Mouse (Mus musculus): Measurements from ENCODE around the gene Dnajc11.

Dnajc11 gene

DNA sequence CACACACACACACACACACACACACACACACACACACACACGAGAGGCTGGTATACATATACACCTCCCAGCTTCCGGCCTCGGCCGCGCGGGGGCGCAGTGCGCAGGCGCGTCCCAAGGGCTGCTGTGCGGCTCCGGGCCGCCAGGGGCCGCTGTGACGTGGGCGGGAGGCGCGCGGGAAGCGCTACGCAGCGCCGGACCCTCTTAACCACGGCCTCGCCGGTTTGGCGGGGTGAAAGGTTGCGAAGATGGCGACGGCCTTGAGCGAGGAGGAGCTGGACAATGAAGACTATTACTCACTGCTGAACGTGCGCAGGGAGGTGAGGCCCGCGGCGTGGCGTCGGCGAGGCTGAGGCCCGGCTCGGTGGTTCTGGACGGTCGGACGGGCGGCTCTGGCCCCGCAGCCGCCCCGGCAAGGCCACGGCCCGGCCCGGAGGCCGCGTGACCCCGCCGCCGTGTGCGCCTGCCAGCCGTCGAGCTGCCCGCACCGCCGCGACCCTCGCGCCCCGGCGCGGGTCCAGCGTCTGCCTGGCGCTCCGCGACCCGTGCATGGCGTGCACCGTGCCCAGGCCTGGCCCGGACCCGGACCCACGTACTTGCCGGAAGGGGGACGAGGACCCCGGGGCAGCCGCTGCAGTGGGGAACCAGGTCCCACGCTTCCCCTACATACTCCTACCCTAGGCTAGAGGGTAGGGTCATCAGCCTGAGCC is at the start of gene Dnajc11:
Gene Dnajc11 (plus strand): TSS at position 187 of the 710 bp plus-strand sequence.
- peak; percentile 98 for DNase-seq (ENCODE audit: low read depth)

DNA sequence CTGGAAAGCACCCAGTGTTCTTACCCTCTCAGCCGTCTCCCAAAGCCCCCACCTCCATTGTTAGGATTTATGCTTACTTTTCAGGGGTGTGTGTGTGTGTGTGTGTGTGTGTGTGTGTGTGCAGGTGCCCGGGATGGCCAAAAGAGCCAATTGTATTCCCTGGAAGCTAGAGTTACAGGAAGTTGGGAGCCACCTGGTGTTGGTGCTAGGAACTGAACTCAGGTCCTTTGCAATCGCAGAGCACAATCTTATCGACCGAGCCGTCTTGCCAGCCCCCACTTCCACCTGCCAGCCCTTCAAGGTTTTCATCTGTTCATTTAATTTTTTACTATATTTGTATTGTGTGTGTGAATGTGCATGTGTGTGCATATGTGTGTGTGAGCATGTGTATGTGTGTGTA is 40.2 kb upstream of the Dnajc11 start:
- no peak for DNase-seq (ENCODE audit: low read depth)

DNA sequence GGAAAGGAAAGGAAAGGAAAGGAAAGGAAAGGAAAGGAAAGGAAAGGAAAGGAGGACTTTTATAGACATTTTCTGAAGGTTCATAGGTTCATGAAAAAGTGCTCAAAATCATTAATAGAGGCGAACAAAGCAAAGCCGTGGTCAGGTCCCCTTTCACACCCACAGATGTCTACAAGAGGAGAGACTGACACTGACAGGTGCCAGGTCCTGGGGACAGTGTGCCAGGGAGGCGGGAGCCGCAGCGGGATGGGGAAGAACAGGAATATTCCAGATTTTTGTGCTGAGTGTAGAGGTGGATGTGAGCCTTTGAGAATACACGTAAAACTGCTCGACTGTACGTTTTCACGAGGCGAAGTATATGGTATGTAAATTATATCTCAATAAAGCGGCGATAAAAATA is 38.6 kb upstream of the Dnajc11 start:
- DNase-seq (ENCODE audit: low read depth), result no peak

DNA sequence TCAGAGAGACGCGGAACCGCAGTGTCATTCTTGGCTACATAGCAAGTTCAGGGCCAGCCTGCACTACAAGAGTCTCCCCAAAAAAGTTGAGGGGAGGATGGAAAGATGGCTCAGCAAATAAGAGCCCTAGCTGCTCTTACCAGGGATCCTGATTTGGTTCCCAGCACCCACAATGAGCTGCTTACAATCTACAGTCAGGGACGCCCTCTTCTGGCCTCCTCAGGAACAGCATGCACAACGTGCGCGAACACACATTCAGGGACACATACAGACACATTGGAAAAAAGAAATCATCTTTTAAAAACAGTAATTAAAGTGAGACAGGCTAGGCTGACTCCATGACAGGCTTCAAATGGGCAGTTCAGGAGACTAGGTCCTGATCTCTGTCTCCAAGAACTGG is 37.9 kb upstream of the Dnajc11 start:
- no peak for DNase-seq (ENCODE audit: low read depth)

DNA sequence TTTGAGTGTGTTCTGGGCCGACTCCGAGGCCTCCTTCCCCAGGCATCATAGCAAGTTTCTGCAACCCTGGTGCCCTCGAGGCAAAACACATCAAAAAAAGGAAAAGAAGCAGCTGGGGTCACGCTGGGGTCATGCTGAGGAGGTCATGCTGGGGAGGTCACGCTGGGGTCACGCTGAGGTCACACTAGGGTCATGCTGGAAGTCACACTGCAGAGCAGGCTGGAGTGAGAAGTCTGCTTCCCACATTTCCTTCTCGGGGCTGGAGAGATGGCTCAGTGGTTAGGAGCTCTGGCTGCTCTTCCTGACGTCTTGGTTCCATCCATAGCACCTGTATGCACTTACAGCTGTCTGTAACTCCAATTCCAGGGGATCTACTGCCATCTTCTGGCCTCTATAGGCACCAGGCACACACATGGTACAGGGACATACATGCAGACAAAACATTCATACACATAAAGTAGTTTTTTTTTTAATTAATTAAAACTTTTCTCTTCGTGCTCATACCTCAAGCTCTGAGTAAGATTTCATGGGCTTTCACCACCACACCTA is 36.3 kb upstream of the Dnajc11 start:
- DNase-seq (ENCODE audit: low read depth), result no peak

DNA sequence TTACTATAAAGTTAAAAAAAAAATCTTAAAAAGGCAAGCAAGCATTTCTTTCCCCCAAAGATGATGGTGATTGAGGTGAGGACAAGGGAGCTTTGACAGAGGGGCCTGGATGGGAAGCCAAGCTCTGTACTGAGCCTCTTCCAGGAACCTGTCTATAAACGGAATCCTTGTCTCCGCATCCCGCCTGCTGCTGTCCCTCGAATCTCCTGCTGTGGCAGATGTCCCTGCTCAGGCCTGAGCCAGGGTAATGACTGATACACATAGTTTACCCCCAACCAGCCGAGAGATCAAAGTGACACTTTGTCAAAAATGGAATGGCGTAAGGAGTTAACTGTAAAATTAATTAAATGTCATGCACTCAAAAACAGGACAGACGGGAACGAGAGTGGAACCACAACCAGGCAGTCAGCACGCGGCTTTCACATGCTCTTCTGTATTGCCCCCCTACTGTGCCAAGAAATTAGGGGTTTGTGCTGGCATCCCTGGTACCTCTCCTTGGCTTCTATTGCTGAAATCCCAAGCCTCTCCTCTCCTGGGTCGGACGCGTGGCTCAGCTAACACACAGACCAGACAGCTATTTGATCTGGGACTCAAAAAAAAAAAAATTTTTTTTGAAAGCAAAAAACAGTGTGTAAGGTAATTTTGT is 34.8 kb upstream of the Dnajc11 start:
- no peak for DNase-seq (ENCODE audit: low read depth)

DNA sequence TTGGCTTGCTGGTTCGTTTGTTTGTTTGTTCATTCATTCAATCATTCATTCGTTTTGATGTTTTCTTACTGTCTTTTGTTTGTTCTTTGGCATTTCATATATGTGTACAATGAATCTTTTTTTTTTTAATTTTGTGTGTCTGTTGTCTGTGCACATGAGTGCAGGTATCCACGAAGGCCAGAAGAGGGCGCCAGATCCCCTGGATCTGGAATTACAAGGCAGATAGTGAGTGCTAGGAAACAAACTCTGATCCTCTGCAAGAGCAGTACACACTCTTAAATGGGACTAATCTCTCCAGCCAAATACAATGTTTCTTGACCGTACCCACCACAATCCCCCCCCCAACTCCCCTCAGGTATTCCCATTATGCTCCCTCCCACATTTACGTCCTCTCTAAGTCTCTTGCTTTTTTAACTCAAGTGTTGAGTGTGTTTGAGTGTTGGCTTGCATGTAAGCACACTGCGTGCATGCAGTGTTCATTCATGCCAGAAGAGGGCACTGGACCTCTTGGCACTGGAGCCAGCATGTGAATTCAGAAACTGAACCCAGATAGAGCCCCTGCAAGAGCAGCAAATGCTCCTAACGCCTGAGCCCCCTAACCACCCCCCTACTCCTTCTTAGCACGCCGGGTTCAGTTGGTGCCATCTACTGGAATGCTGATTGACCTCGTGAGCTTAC is 33.6 kb upstream of the Dnajc11 start:
- peak; percentile 6 for DNase-seq (ENCODE audit: low read depth)

DNA sequence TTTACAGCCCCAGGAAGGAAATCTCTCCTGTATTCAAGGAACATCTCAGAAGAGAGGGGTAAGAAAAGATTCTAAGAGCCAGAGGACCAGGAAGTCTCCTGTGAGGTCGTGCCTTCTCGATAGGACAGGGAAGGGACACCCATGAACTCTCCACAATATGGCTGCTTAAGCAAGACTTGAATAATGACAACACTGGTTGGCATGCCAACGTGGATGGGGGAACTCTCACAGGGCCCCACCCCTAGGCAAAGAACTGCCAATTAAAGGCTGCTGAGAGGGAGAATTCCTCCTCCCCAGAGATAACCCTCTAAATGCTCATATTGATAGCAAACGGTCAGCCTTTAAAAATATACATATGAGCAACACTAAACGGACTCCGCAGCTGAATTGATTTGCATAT is 32.8 kb upstream of the Dnajc11 start:
- no peak for DNase-seq (ENCODE audit: low read depth)

DNA sequence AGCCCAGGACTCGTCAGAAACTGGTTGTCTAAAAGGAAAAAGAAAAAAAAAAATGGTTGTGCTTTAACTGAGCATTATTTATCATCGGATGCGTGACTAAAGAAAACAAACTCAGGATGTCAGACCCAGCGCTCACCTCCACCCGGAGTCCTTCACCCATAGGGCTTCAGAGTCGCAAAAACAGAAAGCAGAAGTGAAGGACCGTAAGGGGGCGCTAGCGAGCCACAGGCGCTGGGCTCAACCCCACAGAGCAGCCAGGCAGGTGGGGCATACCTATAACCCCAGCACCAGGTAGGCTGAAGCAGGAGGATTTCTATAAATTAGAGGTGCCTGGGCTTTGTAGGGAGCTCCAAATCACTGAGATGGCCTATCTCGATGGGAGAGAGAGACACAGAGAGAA is 32.1 kb upstream of the Dnajc11 start:
- no peak for DNase-seq (ENCODE audit: low read depth)

DNA sequence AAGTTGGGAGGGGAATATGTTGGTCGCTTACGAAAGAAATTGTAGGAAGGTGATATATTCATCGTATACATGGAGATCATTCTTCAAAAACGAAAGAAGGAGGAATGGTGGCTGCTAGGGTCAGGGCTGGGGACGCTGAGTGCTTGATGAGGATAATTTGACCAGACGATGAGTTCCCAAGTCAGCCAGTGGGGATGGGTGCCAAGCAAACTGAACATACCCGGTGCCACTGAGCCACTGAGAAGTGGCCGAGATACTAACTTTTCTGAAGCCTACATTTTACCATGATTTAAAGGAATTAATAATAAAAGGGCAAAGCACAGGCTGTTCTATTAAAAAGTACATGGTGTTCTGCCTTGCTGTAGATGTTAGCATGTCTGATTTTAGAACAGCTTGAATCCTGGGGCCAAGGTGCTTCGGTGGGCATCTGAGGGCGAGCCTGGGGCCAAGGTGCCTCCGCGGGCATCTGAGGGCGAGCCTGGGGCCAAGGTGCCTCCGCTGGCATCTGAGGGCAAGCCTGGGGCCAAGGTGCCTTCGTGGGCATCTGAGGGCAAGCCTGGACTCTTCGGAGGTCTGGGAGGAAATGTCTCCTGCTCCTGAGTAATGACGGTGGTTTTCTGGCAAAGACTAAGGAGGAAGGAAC is 31.3 kb upstream of the Dnajc11 start:
- no peak for DNase-seq (ENCODE audit: low read depth)

DNA sequence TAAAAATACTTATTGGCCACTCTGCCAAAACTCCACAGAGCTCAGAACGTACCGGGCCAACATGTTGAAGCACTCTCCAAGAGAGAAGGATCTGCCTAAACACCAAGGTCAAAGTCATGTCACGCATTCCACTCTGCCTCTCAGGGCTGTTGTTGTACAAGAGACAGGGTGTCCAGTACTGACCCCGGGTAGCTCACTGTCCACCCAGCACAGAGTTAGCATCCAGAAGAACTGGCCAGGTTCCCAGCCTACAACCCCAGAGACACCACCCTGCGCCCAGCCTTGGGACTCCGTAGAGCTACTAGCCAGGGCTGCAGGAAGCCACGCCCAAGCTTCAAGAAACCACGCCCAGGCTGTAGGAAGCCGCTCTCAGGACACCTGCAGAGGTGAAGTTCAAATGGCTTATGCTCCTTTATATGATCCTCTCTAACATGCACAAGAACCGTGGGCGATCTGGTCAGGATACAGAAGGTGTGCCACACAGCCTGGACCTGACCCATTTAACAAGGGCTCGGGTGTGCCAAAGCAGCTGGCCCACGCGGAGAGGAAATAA is 30.7 kb upstream of the Dnajc11 start:
- DNase-seq (ENCODE audit: low read depth), result no peak

DNA sequence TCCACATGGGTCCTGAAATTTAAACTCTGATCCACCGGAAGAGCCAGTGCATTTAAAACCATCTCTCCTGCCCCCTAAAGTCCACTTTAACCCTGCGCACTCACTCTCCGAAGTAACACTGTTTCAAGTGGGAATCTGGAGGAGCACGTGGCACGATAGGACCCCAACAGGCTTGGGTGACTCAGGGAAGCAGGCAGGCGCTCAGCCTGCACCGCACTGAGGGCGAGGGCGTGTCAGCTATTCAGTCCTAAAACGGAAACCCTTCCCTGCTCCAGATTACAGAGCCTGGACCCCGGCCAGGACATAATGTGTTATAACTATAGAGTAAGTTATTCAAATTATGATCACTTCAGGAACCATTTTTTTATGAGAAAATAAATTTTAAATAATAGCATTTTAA is 29.4 kb upstream of the Dnajc11 start:
- no peak for DNase-seq (ENCODE audit: low read depth)

DNA sequence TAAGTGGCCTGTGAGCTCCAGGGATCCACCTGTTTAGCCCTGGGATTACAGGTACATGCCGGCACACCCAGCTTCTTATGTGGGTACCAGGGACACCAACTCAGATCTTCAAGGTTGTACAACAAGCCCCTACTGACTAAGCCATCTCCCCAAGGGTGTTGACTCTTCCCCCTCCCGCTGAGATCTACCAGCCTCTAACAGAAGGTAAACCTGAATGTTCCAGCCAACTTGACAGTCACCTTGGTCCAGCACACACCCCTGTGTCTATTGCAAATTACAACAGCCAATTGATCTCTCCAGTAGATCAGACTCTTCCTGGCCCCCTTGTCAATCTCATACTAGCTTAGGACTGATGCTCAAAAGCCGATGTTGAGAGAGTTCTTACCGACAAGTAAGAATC is 27.9 kb upstream of the Dnajc11 start:
- DNase-seq (ENCODE audit: low read depth), result no peak

DNA sequence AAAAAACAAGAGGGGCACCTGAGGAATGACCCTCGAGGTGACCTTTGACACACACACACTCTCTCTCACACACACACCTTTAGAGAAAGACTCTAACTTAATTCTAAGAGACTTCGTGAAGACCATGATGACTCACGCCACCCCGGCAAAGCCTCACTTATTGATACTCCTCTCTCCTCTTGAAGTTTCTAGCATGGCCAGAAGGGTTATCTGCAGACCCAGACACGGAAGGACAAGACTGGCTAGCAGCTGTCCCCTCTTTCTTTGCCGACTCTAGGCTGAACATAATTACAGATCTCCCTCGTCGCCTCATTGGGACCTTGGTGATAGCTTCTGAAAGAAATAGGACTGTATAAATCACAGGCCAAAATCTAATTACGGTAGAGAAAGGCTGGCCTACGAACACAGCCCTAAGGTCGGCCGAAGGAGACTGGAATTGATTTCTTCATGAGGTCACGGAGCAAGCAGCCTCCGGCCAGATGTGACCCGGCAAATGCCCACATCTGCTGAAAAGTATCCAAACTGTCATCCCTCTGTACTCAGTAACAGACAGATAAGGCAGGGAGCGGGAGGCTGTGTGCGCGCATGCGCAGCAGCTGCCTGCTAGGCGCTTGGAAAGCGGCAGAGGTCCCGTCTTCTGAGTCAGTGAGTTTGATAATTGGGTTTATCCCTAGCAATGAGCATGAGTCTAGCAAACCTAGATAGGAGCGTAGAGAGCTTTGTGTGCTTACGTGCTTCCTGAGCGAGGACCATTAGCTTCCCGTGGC is 25.7 kb upstream of the Dnajc11 start:
- no peak for DNase-seq (ENCODE audit: low read depth)

DNA sequence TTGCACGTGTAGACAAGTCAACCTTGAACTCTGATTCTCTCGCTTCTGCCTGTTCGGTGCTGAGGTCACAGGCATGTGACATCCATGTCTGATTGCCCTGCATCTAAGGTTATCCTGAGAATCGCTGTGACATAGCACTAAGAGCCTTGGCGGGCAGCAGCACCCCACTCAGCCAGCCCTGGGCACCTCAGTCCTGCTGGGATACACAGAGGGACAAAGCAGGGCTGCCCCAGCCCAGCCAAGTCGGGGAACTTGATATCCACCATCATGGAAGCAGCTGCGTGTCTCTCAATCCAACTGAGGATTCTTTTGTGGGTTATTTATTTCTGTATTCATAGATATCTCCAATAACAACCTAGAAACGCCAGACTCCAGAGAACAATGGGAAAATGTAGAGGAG is 24.7 kb upstream of the Dnajc11 start:
- DNase-seq (ENCODE audit: low read depth), result no peak

DNA sequence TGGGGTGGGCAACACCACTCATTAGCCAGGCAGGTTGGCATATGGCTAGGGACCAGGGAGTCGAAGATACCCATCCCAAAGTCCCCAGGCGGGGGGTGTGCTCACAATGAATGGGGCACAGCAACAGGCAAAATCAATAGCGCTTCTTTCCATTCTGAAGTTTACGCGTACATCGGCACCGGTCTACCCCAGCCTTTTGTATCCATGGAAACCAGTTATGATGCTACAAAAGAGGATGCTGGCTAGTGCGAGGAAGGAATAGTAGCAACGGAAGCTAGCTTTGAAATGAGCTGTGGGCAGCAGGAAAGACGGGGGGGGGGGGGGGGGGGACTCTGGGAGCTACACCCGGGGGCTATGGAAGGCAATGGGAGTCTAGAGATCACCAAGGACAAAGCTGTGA is 17.2 kb upstream of the Dnajc11 start:
- no peak for DNase-seq (ENCODE audit: low read depth)

DNA sequence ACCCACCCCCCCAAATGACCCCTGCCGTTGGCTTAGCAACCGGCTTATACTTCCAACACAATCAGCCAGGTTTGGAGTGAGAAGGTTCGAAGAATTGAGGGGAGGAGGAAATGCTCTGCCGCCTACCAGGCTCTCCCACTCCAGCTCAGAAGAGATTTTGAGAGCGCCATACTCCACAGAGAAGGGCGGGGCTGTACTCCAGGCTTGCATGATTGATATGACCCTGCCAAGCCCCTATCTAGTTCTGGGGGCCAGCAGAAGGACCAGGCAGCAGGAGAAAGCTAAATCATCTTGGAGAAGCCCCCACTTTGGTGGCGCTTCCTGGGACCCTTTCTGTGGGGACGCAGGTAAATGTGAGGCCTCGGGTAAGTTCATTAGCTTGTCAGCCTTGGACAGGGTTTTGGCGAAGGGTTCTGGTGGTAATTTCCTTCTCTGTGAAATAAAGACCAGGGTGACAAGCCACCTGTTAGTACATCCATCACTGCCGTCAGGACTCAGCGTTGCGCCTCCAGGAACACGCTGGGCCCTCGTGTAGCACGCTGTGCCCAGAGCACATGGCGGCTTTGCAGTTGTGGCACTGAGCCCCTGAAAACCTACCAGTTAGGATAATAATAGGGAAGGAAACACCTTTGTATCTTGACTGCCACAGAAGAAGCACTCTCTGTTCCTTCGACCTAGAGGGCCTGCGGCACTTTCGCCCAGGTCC is 14.2 kb upstream of the Dnajc11 start:
- DNase-seq (ENCODE audit: low read depth), result no peak

DNA sequence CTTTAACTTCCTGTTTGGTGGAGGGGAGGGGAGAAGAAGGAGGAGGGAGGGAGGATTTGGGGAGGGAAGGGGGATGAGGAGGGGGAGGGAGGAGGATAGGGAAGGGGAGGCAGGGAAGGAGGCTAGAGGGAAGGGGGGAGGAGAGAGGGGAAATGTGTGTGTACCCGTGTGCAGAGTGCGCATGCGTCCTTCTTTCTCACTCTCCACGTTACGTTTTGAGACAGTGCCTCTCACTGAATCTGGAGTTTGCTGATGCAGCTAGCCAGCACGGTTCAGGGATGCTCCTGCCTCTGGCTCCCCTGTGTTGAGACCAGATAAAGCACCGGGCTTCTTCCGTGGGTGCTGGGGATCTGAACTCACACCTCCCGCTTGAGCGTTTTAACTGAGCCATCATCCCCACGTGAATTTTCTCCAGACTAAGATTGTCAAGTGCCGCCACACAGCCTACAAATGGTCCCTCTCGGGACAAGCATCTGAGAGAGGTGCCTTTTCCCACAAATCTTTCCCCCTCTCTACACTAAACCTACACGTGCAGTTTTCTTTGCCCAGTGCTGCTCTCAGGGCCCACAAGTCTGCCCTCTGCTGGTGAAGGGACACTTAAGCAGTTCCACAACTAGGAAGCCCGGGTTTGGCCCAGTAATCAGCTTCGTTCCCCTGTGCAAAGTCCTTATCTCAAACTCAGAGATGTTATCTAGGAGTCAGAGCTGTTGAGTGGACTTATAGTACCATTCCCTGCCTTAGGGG is 13.4 kb upstream of the Dnajc11 start:
- DNase-seq (ENCODE audit: low read depth), result peak; percentile 63

DNA sequence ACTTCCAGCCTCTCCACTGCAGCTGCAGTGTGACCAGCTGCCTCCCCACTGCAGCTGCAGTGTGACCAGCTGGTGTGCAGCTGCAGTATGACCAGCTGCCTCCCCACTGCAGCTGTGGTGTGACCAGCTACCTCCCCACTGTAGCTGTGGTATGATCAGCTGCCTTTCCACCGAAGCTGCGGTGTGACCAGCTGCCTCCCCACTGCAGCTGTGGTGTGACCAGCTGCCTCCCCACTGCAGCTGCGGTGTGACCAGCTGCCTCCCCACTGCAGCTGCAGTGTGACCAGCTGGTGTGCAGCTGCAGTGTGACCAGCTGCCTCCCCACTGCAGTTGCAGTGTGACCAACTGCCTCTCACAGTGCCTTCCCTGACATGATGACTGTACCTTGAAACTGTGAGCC is 11.4 kb upstream of the Dnajc11 start:
- no peak for DNase-seq (ENCODE audit: low read depth)
